Mouse (Mus musculus): ENCODE data around the gene Tspan13. TPM values are rescaled to one million over a fixed set of nuclear protein-coding genes. Genes with fewer than 3 reads are reported as not detected.

The Tspan13 gene
- 100 to 1,000 TPM; 126 to 151 TPM for total RNA-seq (2023)

GRCm38 (mm10) chr12:36042348-36042778, at the start of gene Tspan13:
Tspan13 (minus strand) TSS chr12:36042500.

DNA sequence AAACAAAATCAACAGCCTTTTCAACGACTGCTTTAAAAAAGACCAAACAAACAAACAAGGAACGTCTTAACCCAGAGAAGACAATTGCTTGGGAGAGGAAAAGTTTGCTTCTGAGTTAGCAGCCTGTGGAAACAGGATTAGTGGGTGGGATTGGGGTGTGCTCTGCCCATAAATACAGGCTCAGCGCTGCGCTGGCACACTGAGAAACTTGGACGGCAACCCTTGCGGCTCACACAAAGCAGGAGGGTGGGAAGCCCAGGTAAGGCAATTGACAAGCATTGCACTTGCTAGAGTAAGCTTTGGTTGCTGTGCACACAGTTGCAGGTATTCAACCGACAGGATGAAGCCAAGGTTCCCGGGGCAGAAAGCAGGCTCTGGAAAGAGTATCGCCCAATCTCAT, 49.6 kb downstream of the Tspan13 start, which contains the start of gene Agr2:
Gene Agr2, plus strand, starts transcription at position 197 of the 400 bp plus-strand sequence.

Other genes starting within 250 kb of the Tspan13 start
- gene Agr3, start 116.9 kb downstream of the Tspan13 start, total RNA-seq (2023): not detected
- not detected for gene Agr2, start 49.6 kb downstream of the Tspan13 start, total RNA-seq (2023)
- gene Ankmy2, start 114.6 kb upstream of the Tspan13 start, total RNA-seq (2023): 10 to 100 TPM; 23.4 to 30.2 TPM
- gene Bzw2, start 115.6 kb upstream of the Tspan13 start, total RNA-seq (2023): 10 to 100 TPM; 90.1 to 93.5 TPM
- gene Lrrc72, start 210.9 kb upstream of the Tspan13 start, total RNA-seq (2023): not detected